Mouse (Mus musculus): Measurements from ENCODE around the gene Cacnb4.

Gene Cacnb4

GRCm38 (mm10) chr2:52676023-52676912 lies at the start of gene Cacnb4:
Cacnb4 (minus strand) TSS chr2:52676831.
- peak; percentile 39 for DNase-seq (ENCODE audit: low spot score)

GRCm38 (mm10) chr2:52720231-52721025 lies 43.8 kb upstream of the Cacnb4 start:
- DNase-seq (ENCODE audit: low spot score): no peak

- DNase-seq (ENCODE audit: low spot score): no peak
These were observed 40.4 kb upstream of the Cacnb4 start for GRCm38 (mm10) chr2:52717076-52717475.

GRCm38 (mm10) chr2:52715538-52715937 lies 38.9 kb upstream of the Cacnb4 start:
- DNase-seq (ENCODE audit: low spot score): no peak

GRCm38 (mm10) chr2:52714111-52714510 lies 37.5 kb upstream of the Cacnb4 start:
- no peak for DNase-seq (ENCODE audit: low spot score)

- DNase-seq (ENCODE audit: low spot score): no peak
These were observed 34.2 kb upstream of the Cacnb4 start for GRCm38 (mm10) chr2:52710804-52711203.

GRCm38 (mm10) chr2:52709417-52709816 lies 32.8 kb upstream of the Cacnb4 start:
- no peak for DNase-seq (ENCODE audit: low spot score)

- DNase-seq (ENCODE audit: low spot score): no peak
These were observed 24.9 kb upstream of the Cacnb4 start for GRCm38 (mm10) chr2:52701368-52702036.

- DNase-seq (ENCODE audit: low spot score): no peak
These were observed 23.7 kb upstream of the Cacnb4 start for GRCm38 (mm10) chr2:52700352-52700751.

GRCm38 (mm10) chr2:52694604-52695003 lies 18.0 kb upstream of the Cacnb4 start:
- no peak for DNase-seq (ENCODE audit: low spot score)

GRCm38 (mm10) chr2:52691745-52692144 lies 15.1 kb upstream of the Cacnb4 start:
- no peak for DNase-seq (ENCODE audit: low spot score)

- no peak for DNase-seq (ENCODE audit: low spot score)
These were observed 10.0 kb upstream of the Cacnb4 start for GRCm38 (mm10) chr2:52686601-52687000.

- DNase-seq (ENCODE audit: low spot score): no peak
These were observed 958 bp upstream of the Cacnb4 start for GRCm38 (mm10) chr2:52677589-52677988.

GRCm38 (mm10) chr2:52676913-52677303 lies 277 bp upstream of the Cacnb4 start:
- DNase-seq (ENCODE audit: low spot score): no peak

GRCm38 (mm10) chr2:52675278-52675987 lies 1.2 kb downstream of the Cacnb4 start:
- peak; percentile 9 for DNase-seq (ENCODE audit: low spot score)

GRCm38 (mm10) chr2:52674886-52675277 lies 1.7 kb downstream of the Cacnb4 start:
- no peak for DNase-seq (ENCODE audit: low spot score)

- no peak for DNase-seq (ENCODE audit: low spot score)
These were observed 3.5 kb downstream of the Cacnb4 start for GRCm38 (mm10) chr2:52673172-52673571.

GRCm38 (mm10) chr2:52670733-52671132 lies 5.9 kb downstream of the Cacnb4 start:
- DNase-seq (ENCODE audit: low spot score): no peak

GRCm38 (mm10) chr2:52668480-52668879 lies 8.2 kb downstream of the Cacnb4 start:
- DNase-seq (ENCODE audit: low spot score): no peak

- DNase-seq (ENCODE audit: low spot score): no peak
These were observed 19.9 kb downstream of the Cacnb4 start for GRCm38 (mm10) chr2:52656722-52657121.

GRCm38 (mm10) chr2:52654541-52654940 lies 22.1 kb downstream of the Cacnb4 start:
- DNase-seq (ENCODE audit: low spot score): no peak

GRCm38 (mm10) chr2:52651547-52651946 lies 25.1 kb downstream of the Cacnb4 start:
- no peak for DNase-seq (ENCODE audit: low spot score)

Data from urinary bladder, postnatal 14 days (tissue).